Mouse (Mus musculus) olfactory bulb, adult 2 months (tissue): ENCODE measurements around the gene Zbtb14.

ENCODE experiments used
- CTCF ChIP-seq: fragments of 200-500 bp; IDR thresholded peaks from 2 replicates; pipeline ENCODE4 v1.5.1; 2012; ENCODE audit warnings: low read depth, mild to moderate bottlenecking, low read length, moderate library complexity; ENCODE audit not compliant: insufficient read depth
- POLR2A ChIP-seq: fragments of 200-500 bp; IDR thresholded peaks from 2 replicates; pipeline ENCODE4 v1.6.1; 2012; ENCODE audit warnings: mild to moderate bottlenecking, low read depth, low read length, moderate library complexity; ENCODE audit not compliant: insufficient read depth

- TF ChIP-seq POLR2A (no peak), CTCF (no peak)
Measured at GRCm38 (mm10) chr17:69417724-69418373, 35.0 kb downstream of the Zbtb14 start.
